Mouse (Mus musculus): ENCODE data around the gene Arrdc5. TPM values are rescaled to one million over a fixed set of nuclear protein-coding genes. Genes with fewer than 3 reads are reported as not detected.

Arrdc5 gene
- not detected in 2 replicates for polyA plus RNA-seq (2014; fragmentation: Nextera tagmentation; extraction: Ambion mirVana)

DNA sequence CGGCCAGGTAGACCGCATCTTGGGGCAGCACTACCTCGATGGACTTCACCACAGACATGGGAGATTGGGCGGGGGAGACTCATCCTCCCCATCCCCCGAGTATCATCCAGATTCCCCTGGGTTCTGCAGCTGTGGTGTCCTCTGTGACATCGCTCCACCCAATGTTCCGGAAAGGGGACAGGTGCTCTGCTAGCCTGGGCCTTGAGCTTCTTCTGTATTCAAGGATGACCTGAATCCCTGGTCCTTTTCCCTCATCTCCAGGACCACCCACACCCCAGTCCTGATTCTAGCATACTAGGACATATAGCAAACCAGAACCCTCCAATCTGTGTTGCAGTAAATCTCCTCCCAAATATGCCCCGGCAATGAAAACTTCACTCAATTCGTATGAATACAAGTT lies at the start of gene Arrdc5:
TSS of gene Arrdc5 (minus strand) at position 101 of the 400 bp plus-strand sequence.
- no peak within 1 kb of the TSS for H3K4me2 ChIP-seq (ENCODE audit: low read depth, severe bottlenecking)
- H3K9ac ChIP-seq (ENCODE audit: low read length): no peak within 1 kb of the TSS
- no peaks in the 10 kb centered on the region for H3K36me3 ChIP-seq (ENCODE audit: control insufficient read depth, insufficient read depth, low read length)
- WGBS: 91% methylated on average over 9 of the region's 9 CpGs
- no peaks in the 10 kb centered on the region for H3K9me3 ChIP-seq (ENCODE audit: control insufficient read depth, low read length)
- DNase-seq (ENCODE audit: low spot score) (no peak), ATAC-seq (ENCODE audit: insufficient number of reproducible peaks, low FRiP score, low TSS enrichment, low read depth) (no peak)
- no peak within 1 kb of the TSS for H3K27ac ChIP-seq (replicated peaks; ENCODE audit: low read depth, low read length)
- H3K4me1 ChIP-seq (ENCODE audit: control insufficient read depth, insufficient read depth, low read length): peaks cover 11% of the 10 kb centered on the region
- no peak within 1 kb of the TSS for H3K4me3 ChIP-seq (ENCODE audit: low read depth, low read length)
- no peaks in the 10 kb centered on the region for H3K27me3 ChIP-seq (ENCODE audit: control insufficient read depth, insufficient read depth, low read length)

DNA sequence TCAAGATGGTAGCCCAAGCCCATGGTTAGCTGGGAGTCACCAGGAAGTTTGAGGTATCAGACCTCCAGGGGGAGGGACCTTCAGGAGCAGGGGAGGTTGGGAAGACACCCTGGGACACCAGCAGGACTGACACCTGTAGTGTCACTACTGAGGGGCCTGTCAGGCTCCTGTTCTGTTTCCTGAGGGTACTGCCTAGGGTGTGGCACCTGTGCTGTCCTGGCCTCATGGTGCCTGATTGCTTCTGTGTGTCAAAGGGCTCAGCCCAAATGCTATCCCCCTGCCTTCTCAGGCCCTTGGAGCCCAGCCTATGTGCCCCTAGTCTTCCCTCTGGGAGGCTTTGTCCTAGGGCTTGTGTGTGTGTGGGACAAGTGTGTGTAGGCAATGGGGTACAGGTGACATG lies 48.5 kb upstream of the Arrdc5 start:
- peaks cover 2% of the 10 kb centered on the region; the same call in 1 of the 2 replicates for H3K36me3 ChIP-seq (ENCODE audit: control insufficient read depth, insufficient read depth, low read length)
- H3K27ac ChIP-seq (replicated peaks; ENCODE audit: low read depth, low read length): no peak overlapping the region
- DNase-seq (ENCODE audit: low spot score): no peak
- H3K4me2 ChIP-seq (ENCODE audit: low read depth, severe bottlenecking): no peak overlapping the region
- no peaks in the 10 kb centered on the region for H3K9me3 ChIP-seq (ENCODE audit: control insufficient read depth, low read length)
- H3K27me3 ChIP-seq (ENCODE audit: control insufficient read depth, insufficient read depth, low read length): no peaks in the 10 kb centered on the region
- H3K4me3 ChIP-seq (ENCODE audit: low read depth, low read length): no peak overlapping the region
- H3K4me1 ChIP-seq (ENCODE audit: control insufficient read depth, insufficient read depth, low read length): no peaks in the 10 kb centered on the region
- ATAC-seq (ENCODE audit: insufficient number of reproducible peaks, low FRiP score, low TSS enrichment, low read depth): no peak
- no peak overlapping the region for H3K9ac ChIP-seq (ENCODE audit: low read length)

DNA sequence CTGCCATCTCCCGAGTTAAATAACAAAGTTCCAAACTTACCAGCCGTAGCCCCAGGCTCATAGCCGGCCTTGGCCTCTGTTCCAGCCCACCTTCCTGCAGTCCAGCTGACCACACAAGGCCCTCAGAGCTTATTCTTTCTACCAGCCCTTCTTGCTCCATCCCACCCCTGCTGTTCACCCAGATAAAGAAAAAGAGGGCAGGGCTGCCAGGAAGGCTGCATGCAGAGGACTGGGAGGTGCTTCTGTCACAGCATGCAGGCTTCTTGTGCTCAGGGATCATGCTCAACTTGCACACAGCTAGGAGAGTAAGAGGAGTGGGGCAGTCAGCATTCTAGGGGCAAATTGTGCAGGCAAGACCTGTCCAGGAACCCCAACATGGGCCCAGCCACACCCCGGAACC lies 48.0 kb upstream of the Arrdc5 start:
- no peak overlapping the region for H3K27ac ChIP-seq (replicated peaks; ENCODE audit: low read depth, low read length)
- no peaks in the 10 kb centered on the region for H3K4me1 ChIP-seq (ENCODE audit: control insufficient read depth, insufficient read depth, low read length)
- H3K9ac ChIP-seq (ENCODE audit: low read length): no peak overlapping the region
- no peak overlapping the region for H3K4me2 ChIP-seq (ENCODE audit: low read depth, severe bottlenecking)
- no peaks in the 10 kb centered on the region for H3K36me3 ChIP-seq (ENCODE audit: control insufficient read depth, insufficient read depth, low read length)
- ATAC-seq (ENCODE audit: insufficient number of reproducible peaks, low FRiP score, low TSS enrichment, low read depth) (no peak), DNase-seq (ENCODE audit: low spot score) (no peak)
- no peaks in the 10 kb centered on the region for H3K9me3 ChIP-seq (ENCODE audit: control insufficient read depth, low read length)
- no peak overlapping the region for H3K4me3 ChIP-seq (ENCODE audit: low read depth, low read length)
- 83% methylated on average over 4 of the region's 4 CpGs for WGBS
- H3K27me3 ChIP-seq (ENCODE audit: control insufficient read depth, insufficient read depth, low read length): no peaks in the 10 kb centered on the region

DNA sequence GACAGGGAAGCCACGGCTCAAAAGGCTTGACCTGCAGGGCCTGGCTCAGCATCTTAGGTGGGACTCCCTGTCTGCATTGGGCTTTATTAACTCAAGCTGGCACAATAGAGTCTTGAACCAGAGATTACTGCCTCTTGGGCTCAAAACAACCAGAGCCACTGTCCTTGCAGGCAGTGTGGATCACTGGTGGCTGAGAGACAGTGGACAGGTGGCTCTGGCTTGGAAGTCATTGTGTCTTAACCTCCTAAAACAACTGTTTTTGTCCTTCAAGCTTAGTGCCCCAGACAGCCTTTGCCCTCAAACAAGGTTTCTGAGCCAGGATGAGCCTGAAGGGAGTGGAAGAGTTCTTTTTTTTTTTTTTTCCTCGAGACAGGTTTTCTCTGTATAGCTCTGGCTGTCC lies 45.3 kb upstream of the Arrdc5 start:
- DNase-seq (ENCODE audit: low spot score) (no peak), ATAC-seq (ENCODE audit: insufficient number of reproducible peaks, low FRiP score, low TSS enrichment, low read depth) (no peak)
- no peak overlapping the region for H3K4me3 ChIP-seq (ENCODE audit: low read depth, low read length)
- no peak overlapping the region for H3K9ac ChIP-seq (ENCODE audit: low read length)
- no peaks in the 10 kb centered on the region for H3K9me3 ChIP-seq (ENCODE audit: control insufficient read depth, low read length)
- no peaks in the 10 kb centered on the region for H3K36me3 ChIP-seq (ENCODE audit: control insufficient read depth, insufficient read depth, low read length)
- WGBS: 84% methylated on average over 2 of the region's 2 CpGs
- no peak overlapping the region for H3K4me2 ChIP-seq (ENCODE audit: low read depth, severe bottlenecking)
- H3K27me3 ChIP-seq (ENCODE audit: control insufficient read depth, insufficient read depth, low read length): no peaks in the 10 kb centered on the region
- H3K27ac ChIP-seq (replicated peaks; ENCODE audit: low read depth, low read length): no peak overlapping the region
- H3K4me1 ChIP-seq (ENCODE audit: control insufficient read depth, insufficient read depth, low read length): no peaks in the 10 kb centered on the region

DNA sequence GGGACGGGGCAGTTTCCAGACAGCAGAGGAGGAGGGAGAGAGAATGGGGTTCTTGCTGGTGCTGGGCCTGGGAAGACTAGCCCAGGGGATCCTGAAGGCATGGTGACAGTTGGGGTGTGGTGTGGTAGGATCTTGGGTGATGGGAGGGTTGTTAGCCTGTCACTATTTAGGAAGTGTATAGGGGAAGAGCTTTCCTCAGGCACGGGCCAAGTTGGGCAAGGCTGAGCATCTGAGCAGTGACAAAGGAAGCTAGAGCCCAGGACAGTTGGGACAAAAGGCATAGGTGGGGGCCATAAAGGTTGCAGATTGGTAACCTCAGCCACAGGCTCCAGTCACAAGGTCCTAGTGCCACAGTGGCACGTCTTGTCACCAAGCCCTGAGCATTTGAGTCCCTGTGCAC lies 43.4 kb upstream of the Arrdc5 start:
- Histone ChIP-seq H3K4me2 (ENCODE audit: low read depth, severe bottlenecking) (no peak overlapping the region), H3K36me3 (ENCODE audit: control insufficient read depth, insufficient read depth, low read length) (no peaks in the 10 kb centered on the region), H3K27ac (replicated peaks; ENCODE audit: low read depth, low read length) (no peak overlapping the region), H3K9ac (ENCODE audit: low read length) (no peak overlapping the region), H3K4me3 (ENCODE audit: low read depth, low read length) (no peak overlapping the region), H3K9me3 (ENCODE audit: control insufficient read depth, low read length) (no peaks in the 10 kb centered on the region), H3K27me3 (ENCODE audit: control insufficient read depth, insufficient read depth, low read length) (no peaks in the 10 kb centered on the region), H3K4me1 (ENCODE audit: control insufficient read depth, insufficient read depth, low read length) (no peaks in the 10 kb centered on the region)
- ATAC-seq (ENCODE audit: insufficient number of reproducible peaks, low FRiP score, low TSS enrichment, low read depth) (no peak), DNase-seq (ENCODE audit: low spot score) (no peak)
- 77% methylated on average over 3 of the region's 3 CpGs for WGBS

DNA sequence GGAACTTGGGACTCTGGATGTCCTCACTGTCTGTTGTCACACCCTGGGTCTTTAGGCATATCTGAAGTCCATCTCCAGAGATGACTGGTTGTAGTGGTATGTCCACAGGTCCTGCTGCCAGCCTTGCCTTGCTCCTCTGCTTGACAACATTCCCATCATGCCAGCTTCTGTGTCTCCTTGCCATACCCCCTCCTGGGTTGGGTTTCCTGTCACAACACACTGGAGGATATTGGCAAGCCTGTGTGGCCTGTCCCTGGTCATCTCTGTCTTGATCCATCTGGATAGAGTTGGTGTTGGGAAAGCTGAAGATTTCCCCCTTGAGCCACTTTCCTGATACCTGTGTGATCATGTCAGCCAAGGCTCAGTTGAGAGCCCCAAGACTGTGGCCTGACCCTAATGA lies 40.6 kb upstream of the Arrdc5 start:
- DNase-seq (ENCODE audit: low spot score) (no peak), ATAC-seq (ENCODE audit: insufficient number of reproducible peaks, low FRiP score, low TSS enrichment, low read depth) (no peak)
- Histone ChIP-seq H3K4me3 (ENCODE audit: low read depth, low read length) (no peak overlapping the region), H3K4me1 (ENCODE audit: control insufficient read depth, insufficient read depth, low read length) (no peaks in the 10 kb centered on the region), H3K4me2 (ENCODE audit: low read depth, severe bottlenecking) (no peak overlapping the region), H3K9me3 (ENCODE audit: control insufficient read depth, low read length) (no peaks in the 10 kb centered on the region), H3K27ac (replicated peaks; ENCODE audit: low read depth, low read length) (no peak overlapping the region), H3K9ac (ENCODE audit: low read length) (no peak overlapping the region), H3K27me3 (ENCODE audit: control insufficient read depth, insufficient read depth, low read length) (no peaks in the 10 kb centered on the region), H3K36me3 (ENCODE audit: control insufficient read depth, insufficient read depth, low read length) (no peaks in the 10 kb centered on the region)

DNA sequence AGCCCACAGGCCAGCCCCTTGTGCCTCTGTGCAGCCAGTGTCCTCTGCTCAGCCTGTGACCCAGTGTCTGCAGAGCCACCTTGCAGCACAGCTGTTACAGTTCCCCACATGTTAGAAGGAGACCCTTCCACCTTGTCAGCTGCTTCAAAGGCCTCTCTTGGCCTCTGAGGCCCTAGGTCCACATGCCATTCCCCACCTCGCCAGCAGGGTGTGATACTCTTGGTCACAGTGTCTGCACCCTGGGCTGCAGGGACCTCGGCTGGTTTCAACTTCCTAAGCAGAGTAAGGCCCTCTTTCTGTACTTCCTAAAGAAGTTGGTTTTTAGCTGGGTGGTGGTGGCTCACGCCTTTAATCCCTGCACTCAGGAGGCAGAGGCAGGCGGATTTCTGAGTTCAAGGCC lies 38.8 kb upstream of the Arrdc5 start:
- no peaks in the 10 kb centered on the region for H3K4me1 ChIP-seq (ENCODE audit: control insufficient read depth, insufficient read depth, low read length)

DNA sequence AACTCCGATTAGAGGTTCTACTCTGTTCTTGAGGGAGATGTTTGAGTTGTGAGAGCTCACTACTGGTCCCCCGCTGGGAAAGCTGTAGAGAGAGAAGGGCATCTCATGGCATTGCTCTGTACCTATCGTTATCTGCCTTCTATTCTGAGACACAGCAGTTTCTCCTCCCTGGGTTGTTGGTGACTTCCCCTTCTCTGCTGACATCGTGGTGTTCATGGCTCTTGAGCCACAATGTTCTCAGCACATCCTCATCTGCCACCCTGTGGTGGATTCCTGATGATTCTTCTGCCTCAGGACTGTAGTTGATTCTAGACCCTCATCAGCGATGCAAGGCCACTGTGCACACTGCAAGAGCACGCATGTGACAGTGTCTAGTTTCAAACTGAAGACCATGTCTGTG lies 37.7 kb upstream of the Arrdc5 start:
- 91% methylated on average over 6 of the region's 6 CpGs for WGBS
- no peak overlapping the region for H3K4me3 ChIP-seq (ENCODE audit: low read depth, low read length)

More for the DNA sequence above, 38.8 kb upstream of the Arrdc5 start:
- Histone ChIP-seq H3K4me3 (ENCODE audit: low read depth, low read length) (no peak overlapping the region), H3K27ac (replicated peaks; ENCODE audit: low read depth, low read length) (no peak overlapping the region), H3K9me3 (ENCODE audit: control insufficient read depth, low read length) (no peaks in the 10 kb centered on the region), H3K4me2 (ENCODE audit: low read depth, severe bottlenecking) (no peak overlapping the region), H3K27me3 (ENCODE audit: control insufficient read depth, insufficient read depth, low read length) (no peaks in the 10 kb centered on the region), H3K9ac (ENCODE audit: low read length) (no peak overlapping the region), H3K36me3 (ENCODE audit: control insufficient read depth, insufficient read depth, low read length) (no peaks in the 10 kb centered on the region)
- ATAC-seq (ENCODE audit: insufficient number of reproducible peaks, low FRiP score, low TSS enrichment, low read depth): no peak
- peak; percentile 55 for DNase-seq (ENCODE audit: low spot score)
- 48% methylated on average over 4 of the region's 4 CpGs for WGBS

DNA sequence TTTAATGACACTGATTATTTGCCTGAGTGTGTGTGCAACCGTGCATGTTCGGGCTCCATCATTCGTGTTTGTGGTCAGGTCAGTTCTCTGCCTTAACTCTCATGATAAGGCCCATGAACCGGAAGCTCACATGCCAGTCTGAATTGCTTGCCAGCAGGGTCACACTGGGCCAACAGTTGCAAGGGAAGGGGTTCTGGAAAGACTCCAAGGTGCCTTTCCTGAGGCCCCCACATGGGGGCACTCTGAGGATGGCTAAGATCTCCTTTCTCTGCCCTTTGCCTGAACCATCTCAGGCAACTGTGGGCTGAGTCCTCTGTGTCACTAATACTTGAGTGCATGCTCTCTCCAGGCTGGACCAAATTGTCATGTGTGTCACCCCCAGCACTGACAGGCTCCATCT lies 37.1 kb upstream of the Arrdc5 start:
- 75% methylated on average over 4 of the region's 4 CpGs for WGBS
- Histone ChIP-seq H3K4me1 (ENCODE audit: control insufficient read depth, insufficient read depth, low read length) (no peaks in the 10 kb centered on the region), H3K27ac (replicated peaks; ENCODE audit: low read depth, low read length) (no peak overlapping the region), H3K9ac (ENCODE audit: low read length) (no peak overlapping the region), H3K4me2 (ENCODE audit: low read depth, severe bottlenecking) (no peak overlapping the region), H3K9me3 (ENCODE audit: control insufficient read depth, low read length) (no peaks in the 10 kb centered on the region), H3K4me3 (ENCODE audit: low read depth, low read length) (no peak overlapping the region), H3K27me3 (ENCODE audit: control insufficient read depth, insufficient read depth, low read length) (no peaks in the 10 kb centered on the region), H3K36me3 (ENCODE audit: control insufficient read depth, insufficient read depth, low read length) (no peaks in the 10 kb centered on the region)
- DNase-seq (ENCODE audit: low spot score) (peak; percentile 57), ATAC-seq (ENCODE audit: insufficient number of reproducible peaks, low FRiP score, low TSS enrichment, low read depth) (no peak)

More for the DNA sequence above, 37.7 kb upstream of the Arrdc5 start:
- no peak for DNase-seq (ENCODE audit: low spot score)
- Histone ChIP-seq H3K9me3 (ENCODE audit: control insufficient read depth, low read length) (no peaks in the 10 kb centered on the region), H3K27ac (replicated peaks; ENCODE audit: low read depth, low read length) (no peak overlapping the region), H3K36me3 (ENCODE audit: control insufficient read depth, insufficient read depth, low read length) (no peaks in the 10 kb centered on the region), H3K4me1 (ENCODE audit: control insufficient read depth, insufficient read depth, low read length) (no peaks in the 10 kb centered on the region), H3K27me3 (ENCODE audit: control insufficient read depth, insufficient read depth, low read length) (no peaks in the 10 kb centered on the region), H3K9ac (ENCODE audit: low read length) (no peak overlapping the region), H3K4me2 (ENCODE audit: low read depth, severe bottlenecking) (no peak overlapping the region)
- ATAC-seq (ENCODE audit: insufficient number of reproducible peaks, low FRiP score, low TSS enrichment, low read depth): no peak
